Mouse (Mus musculus) urinary bladder, adult 18-20 months (tissue): ENCODE measurements around the gene Lifr.
A peak's percentile ranks its signal among the peaks of the same experiment; 100 is the strongest.

Experiments
- DNase-seq, 2 experiments: peaks; one replicate each; pipeline ENCODE4 v3.0.0; 2022; ENCODE audit warnings: low spot score in 2 of 2, mixed read lengths in 2 of 2

Gene Lifr

DNA sequence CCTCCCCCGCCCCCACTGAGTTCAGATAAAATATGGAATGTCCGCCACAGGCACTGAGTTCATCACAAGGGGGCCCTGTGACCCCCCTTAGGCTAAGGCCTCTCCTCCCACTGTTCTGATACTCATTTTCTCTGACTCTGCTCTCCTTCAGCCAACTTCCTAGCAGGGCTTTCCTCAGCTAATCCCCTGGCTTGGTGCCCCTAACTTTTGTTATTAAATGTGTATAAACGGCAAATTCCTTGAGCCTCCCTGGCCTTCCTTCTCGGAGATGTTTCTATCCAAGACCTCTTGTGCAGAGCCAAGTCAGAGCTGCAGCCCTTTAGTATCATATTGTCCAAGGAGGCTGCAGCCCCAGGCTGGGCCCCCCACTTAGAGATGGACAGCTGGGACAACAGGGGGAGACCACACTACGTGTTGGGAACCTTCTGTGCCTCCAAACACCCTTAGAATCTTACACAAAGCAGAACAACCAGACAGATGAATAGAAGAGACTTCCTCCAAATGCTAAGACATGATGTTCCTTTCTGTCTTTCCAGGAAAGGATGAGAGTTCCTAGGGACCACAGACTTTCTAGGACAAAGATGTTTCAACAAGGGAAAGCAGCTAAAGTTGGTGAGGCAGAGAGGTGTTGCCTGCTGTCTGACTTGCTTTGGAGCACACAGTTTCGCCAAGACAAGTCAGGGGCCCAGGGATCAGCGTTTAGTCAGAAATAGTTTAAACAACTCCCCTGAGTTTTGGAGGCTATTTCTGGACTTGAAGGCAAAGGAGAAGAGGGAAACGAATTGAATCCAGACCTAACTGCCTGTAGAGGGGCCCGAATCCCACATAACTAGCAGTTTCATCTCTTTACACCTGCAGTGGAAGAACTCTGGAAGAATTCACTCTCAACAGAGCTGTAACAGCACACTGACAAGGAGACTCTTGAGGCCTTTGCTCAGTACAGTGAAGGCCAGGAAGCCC, 111.3 kb downstream of the Lifr start:
- DNase-seq = peak in 1 of 2 experiments; percentile 31

DNA sequence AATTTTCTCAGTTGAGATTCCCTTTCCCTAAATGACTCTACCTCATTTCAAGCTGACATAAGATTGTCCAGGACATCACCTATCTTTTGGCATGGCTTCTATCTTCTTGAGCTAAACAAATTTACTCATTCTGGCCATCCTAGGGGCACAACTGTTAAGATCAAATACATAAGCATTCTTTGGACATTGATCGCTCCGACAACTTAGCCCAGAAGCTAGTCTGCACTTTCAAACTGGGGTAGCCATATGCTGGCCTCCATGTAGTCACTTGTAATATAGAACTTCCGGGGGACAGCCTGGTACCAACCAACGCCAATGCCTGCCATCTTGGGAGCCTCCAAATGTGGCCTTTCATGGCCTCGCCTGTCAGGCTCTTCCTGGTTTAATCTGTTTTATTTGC, 112.6 kb downstream of the Lifr start:
- no peak for DNase-seq

DNA sequence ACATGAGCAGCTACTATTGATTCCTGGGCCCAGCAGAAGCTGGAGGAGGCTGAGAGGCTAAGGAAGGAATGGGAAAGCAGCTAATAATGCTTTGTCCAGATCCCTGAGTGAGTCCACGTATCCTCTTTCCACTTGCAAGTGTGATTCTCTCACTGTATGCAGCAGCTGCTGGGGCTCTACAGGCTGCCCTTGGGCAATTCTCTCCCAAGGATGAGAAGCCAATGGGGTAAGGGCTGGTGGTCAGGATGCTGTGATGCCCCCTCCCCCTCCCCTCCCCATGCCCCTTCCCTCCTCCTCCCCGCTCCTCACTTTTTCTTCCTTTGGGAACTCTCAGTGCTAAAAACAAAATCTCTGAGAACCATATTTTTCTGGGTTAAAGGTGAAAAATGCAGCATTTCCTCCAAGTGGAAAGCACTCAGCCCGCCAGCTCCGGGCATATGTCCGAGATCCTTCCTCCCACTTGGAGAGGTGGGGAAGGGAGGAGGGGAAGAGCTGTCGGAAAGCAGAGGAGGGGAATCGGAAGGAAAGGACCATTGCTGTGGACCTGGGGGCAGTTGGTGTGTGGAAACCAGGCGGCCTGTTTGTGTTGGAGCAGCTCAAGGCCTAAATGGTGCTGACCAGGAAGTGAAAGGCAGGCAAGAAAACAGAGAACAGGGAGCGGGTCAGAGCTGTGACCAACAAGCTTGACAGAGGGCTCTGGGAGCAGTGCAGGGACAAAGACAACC, 113.4 kb downstream of the Lifr start:
- peak in 1 of 2 experiments; percentile 17 for DNase-seq

DNA sequence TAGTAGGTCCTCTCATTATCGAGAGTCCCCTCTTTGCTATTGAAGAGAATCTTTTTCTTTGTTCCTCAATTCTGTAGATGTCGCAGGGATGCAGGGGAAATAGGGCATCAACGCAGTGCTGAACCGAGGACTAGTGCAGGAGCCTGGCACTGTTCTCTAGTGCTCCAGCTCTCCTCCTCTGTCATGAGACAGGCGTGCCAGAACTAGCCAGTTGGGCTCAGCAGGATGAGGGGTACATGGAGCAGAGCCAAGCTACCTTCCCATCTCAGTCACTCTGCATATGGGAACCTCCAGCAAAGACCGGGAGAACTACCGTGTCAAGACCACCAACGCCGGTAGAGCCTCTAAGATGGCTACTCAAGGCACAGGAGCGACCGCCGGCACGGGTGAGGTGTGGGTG, 114.5 kb downstream of the Lifr start:
- no peak for DNase-seq

DNA sequence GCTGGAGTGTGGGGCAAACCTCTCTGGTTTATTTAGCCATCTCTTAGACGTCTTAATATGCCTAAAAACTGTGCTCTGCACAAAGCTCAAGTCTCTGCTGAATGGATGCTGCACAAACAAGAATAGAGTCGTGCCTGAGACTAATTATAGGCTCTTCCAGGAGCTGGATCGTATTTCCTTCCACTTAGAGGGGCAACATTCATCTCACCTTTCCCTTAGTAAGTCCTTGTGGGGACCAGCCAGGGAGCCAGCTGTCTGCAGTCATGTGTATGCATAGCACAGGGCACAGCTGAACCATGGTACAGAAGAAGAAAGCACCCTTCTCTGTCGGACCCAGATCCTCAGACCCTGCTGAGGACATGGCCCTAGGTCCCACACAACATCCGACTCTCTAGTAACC, 115.7 kb downstream of the Lifr start:
- no peak for DNase-seq

DNA sequence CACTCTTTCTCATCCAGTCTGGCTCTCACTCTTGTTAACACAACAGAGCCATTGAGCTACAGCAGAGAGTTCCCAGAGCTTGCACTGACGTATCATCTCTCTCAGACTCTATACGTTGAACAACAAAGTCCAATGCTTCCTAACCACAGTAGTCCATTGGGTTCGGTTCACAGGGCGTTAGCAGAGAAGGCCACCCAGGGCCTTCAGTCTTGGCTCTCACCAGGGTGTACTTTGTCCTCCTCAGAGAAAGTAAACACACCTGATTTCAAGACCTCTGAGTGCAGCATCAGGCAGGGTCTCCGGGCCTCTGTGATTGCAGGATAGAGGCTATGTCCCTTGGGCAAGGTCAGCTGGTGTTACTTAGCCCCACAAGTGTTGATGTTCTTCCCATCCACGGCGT, 116.9 kb downstream of the Lifr start:
- no peak for DNase-seq

DNA sequence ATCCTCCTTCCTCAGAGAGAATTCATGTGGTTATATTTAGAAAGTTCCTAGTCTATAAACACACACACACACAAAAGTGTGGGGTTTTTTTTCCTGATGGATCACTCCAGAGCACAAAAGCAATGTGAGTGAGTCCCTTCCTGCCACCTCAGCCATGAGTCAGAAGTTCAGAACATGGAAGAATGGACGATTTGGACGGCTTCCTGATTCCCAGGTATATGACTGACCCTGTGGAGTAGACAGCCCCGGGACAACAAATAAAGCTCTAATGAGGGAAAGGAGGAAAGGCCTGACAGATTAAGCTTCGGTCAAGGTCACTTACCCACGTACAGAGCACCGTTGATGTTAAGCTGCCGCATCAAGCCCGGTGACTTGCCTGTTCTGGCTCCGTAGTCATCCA, 117.8 kb downstream of the Lifr start:
- no peak for DNase-seq

DNA sequence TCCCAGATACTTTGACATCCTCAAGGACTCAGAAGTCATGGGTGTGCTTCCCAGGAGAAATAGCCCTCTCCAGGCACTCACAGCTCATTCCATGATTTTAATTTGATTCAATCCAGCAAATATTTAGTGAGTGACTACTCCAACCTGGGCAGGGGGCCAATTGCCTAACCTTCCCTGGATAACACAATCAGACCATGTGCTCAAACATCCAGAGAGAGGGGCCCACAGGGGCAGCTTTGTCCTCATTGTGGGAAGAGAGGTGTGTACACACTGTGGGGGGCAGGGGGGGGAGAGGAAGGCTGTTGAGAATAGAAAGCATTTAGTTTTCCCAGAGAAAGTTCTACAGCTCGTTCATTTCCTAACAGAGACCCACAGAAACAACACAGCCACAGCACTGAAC, 123.3 kb downstream of the Lifr start:
- peak in 1 of 2 experiments; percentile 19 for DNase-seq

DNA sequence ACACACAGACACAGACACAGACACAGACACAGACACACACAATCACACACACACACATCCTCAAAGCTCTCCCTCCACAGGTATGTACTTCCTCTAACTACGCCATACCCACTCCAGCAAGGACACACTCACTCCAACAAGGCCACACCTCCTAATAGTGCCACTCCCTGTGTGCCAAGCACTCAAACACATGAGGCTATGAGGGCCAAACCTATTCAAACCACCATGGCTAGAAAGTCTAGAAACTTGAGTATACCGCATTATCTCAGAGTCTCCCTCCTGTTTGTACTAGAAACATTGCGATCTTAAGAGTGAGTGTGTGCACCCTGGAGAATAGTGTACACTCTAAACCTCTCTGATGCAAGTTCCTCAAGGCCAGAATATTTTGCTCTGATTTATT, 125.4 kb downstream of the Lifr start:
- DNase-seq = no peak

DNA sequence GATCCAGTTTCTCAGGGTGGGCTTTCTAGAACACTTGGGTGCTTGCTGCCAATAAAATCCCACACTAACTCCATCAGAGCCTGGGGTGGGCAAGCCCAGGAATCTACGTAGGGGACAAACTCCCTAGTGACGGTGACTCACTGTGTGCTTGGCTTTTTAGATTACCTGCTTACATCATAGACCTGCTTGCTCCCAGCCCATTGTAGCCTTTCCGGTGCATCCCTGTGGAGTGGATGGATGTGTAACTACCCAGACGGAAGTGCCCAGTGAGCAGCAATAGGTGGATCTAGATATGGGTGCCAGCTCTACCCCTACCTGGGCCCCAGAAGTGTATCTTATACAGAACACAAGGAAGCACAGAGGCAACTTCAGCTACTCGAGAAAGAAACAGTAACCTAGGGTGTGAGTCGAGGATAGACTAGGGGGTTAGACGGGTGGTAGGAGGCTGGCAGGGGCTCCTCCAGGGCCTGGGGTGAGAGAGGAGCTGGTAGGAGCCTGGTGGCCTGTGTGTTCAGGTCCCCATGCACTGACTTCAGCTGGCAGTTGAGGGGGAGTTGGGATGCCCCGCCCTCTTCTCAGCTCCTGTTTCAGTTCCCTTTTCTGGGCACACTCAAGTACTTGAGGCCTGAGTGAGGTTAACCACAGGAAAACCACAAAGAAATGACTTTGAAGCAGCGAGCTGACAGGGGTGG, 126.3 kb downstream of the Lifr start:
- DNase-seq = no peak

DNA sequence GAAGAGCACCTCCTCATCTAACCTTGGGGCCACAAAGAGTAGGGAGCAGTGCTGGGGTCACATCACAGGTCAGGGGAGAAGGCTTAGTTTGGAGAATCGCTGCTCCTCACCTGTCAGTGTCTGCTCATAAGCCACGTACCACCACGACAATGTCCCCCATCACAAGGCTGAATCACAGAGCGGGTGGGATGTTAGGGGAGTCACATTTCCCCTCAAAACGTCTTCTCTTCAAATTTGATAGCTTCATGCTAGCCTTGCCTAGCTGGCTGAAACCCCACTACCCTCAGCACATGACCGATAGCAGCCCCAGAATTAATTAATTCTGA, 126.8 kb downstream of the Lifr start:
- DNase-seq = no peak

DNA sequence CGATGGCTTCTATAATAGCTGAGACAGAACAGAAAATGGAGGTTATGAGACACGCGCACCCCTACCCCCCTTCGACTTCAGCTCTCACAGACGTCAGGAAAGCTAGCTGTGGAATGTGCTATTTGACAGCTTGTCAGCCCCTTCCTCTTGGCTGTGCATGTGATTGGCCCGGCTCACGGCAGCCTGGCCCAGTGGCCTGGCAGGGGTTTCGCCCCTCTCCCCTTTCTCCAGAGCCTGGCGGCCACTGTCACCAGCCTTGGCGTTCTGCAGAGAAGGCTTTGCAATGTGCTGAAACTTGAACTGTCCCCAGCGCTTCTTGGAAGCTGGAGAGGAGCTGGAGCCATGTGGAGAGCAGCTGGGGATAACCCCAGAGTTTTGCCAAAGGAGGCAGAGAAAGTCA, 132.4 kb downstream of the Lifr start:
- DNase-seq = no peak

DNA sequence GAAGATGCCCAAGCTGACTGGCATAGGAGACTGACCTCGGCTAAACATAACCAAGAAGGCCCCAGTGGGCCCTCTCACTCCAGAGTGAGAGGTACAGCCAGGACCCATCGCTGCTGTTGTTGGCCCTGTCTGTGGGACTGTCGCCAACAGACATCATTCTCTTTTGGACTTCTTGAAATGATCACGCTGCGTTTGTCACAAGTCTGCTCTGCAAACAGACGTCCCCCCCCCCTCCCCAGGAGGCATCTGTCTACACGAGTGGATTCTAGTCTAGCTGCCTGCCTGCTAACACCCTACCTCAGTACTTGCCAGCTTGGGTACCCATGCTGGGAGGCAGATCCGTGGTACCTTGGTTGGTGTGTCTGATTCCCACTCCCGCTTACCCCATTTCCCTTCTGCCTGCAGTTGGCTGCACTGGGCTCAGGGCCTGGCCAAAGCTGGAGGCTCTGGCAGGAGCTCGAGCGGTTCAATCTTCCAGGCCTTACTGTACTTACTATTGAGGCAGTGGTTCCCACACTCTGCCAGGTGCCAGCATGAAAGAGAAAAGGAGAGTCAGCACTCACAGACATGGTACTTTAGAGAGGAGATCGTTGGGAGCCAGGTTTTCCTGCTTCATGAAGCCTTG, 133.8 kb downstream of the Lifr start:
- no peak for DNase-seq

DNA sequence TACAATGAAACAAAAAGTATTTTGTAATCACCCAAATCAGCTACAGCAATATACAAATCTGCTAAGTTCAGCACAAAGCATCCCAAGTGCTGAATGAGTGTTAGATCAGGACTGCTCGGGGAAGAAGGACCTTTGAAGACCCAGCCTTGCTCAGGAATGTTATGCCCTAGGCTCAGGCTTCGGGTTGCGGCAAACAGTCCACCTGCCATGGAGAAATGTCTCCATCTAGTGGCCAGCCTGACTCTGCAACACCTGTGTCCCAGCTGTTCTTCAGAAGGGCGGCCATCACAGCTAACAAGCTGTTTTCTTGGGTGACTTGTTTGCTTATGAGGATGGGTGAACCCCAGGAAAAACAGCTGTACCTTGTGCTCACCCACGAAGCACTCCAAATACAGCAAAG, 135.8 kb downstream of the Lifr start:
- DNase-seq = peak; percentile 45 to 60

DNA sequence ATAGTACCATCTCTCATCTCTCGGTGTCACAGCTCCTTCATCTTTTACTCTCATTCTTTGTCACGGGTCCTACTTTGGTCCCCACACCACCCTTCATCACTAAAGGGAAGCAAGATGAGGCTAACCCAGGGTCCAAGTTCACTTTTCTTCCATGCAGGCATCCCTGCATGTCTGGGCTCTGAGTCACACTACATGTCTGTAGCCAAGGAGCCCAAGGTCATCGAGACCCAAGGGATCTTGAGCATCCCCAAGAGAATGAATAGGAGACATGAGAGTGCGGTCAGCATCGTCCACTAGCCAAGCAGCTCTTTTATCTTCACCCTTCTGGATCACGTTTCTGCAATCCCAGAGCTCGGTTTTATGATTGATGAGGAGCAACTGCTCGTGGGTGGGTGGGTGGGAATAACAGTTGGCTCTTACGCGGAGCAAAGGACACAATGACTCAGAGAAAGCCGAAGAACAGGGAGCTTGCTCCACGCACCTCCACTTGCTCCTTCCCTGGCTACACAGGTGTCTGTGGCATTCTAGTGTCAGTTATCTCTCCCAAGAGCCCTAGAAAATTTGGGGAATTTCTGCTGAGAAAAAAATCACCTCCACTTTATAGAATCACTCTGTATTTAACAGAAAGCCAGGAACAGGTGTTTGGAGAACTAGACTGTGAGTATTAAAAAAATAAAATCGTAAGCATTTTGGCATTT, 143.1 kb downstream of the Lifr start:
- DNase-seq = no peak

DNA sequence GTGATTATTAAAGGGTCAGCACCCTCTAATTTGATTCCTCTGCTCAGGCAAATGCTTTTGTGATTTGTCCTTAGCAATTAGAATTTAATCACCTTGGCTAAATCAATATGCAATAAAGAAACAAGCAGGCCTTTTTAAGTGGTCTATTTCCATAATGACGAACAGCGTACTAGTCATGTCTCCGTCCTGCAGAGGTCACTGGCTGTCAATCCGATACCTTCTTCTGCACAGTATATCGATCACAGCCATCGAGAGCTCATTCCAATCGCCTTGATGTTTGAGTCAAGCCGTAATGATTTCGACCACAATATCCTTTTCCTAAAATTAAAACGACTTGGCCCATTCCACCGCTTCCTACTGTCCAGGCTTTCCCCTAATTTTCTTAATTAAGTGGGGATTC, 149.5 kb downstream of the Lifr start:
- no peak for DNase-seq

DNA sequence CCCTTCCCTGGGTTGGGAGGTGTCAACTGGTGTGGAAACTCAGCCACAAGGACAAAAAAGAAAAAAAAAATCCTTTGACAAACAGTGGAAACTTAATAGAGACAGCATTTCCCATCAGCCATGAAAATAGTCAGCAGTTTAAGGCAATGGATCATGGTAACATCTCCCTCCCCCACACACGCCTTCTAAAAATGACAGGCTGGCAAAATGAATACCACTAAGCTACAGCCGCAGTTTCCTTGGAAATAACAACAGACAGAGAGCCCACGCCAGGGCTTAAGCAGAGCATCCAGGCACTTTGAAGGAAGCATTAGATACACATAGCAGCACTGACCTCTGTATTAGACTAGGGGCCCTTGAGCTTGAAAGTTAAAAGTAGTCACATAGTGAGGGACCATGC, 150.5 kb downstream of the Lifr start:
- DNase-seq = no peak

DNA sequence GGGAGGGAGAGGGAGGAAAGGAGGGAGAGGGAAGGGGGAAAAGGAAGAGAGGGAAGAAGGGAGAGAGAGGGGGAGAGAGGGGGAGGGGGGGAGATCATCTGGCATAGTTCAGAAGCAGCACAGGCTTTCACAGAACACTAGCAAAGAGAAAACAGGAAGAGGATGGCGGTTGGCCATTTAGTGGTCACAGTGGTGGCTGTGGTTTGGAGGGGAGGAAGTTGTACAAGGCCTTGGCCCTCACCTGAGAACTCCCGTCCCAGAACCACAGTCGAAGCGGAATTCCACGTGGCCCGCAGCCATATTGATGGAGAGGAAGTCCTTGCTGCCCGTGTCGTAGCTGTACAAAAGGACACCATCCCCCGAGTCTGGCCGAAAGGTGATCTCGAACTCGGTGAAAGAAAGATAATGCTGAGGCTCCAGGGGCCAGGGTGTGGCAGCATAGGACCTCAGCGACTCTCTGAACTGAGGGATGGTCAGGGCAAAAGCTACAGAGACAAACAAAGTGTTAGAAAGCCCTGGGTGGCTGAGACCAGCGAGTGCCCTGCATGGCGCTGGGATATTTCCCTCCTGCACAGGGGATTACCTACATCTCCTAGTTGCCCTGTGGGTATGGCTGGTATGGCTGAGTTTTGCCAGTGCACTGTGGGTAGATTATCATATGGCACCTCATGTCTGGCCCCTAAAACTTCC, 151.9 kb downstream of the Lifr start:
- DNase-seq = no peak
